Mouse (Mus musculus) myocyte (in vitro differentiated cells): ENCODE data around the gene Avpi1. TPM values are rescaled to one million over a fixed set of nuclear protein-coding genes. Genes with fewer than 3 reads are reported as not detected.

Source experiments
- H3K27me3 ChIP-seq: one replicate; pipeline ENCODE4 v1.6.1; 2011; ENCODE audit not compliant: control insufficient read depth, insufficient read depth, insufficient read length
- H3K36me3 ChIP-seq: one replicate; pipeline ENCODE4 v1.6.1; 2011; ENCODE audit not compliant: control insufficient read depth, insufficient read depth
- H3K4me2 ChIP-seq: one replicate; pipeline ENCODE4 v1.6.1; 2011; ENCODE audit warnings: low read depth, control low read depth
- H3K4me3 ChIP-seq: one replicate; pipeline ENCODE4 v1.5.1; 2011; ENCODE audit warnings: mild to moderate bottlenecking, control low read depth, moderate library complexity
- H3K79me2 ChIP-seq: one replicate; pipeline ENCODE4 v1.6.1; 2011; ENCODE audit not compliant: control insufficient read depth, insufficient read depth
- H3ac ChIP-seq: one replicate; pipeline ENCODE4 v1.6.1; 2011; ENCODE audit not compliant: control insufficient read depth, insufficient read length
- CEBPB ChIP-seq: IDR thresholded peaks from 2 replicates; pipeline ENCODE4 v1.6.1; 2011; ENCODE audit warnings: mild to moderate bottlenecking, moderate library complexity; ENCODE audit not compliant: poor library complexity, insufficient read depth, severe bottlenecking
- E2F4 ChIP-seq: IDR thresholded peaks from one replicate; pipeline ENCODE4 v1.6.1; 2011; ENCODE audit warnings: mild to moderate bottlenecking, control low read depth, moderate library complexity; ENCODE audit not compliant: insufficient read depth
- MAX ChIP-seq: IDR thresholded peaks from one replicate; pipeline ENCODE4 v1.6.1; 2011; ENCODE audit warnings: low read depth, mild to moderate bottlenecking, control low read depth
- MYOD1 ChIP-seq, 3 experiments: IDR thresholded peaks; one replicate each; pipeline ENCODE4 v1.6.1; 2011; ENCODE audit warnings: control low read depth in 2 of 3, low read depth in 2 of 3, mild to moderate bottlenecking in 2 of 3, moderate library complexity in 1 of 3; ENCODE audit not compliant: insufficient read length in 2 of 3, control insufficient read depth in 1 of 3
- MYOG ChIP-seq, 3 experiments: IDR thresholded peaks; one replicate each; pipeline ENCODE4 v1.6.1; 2011; ENCODE audit warnings: control low read depth in 2 of 3, low read depth in 2 of 3, mild to moderate bottlenecking in 2 of 3; ENCODE audit not compliant: insufficient read length in 2 of 3, control insufficient read depth in 1 of 3, insufficient read depth in 1 of 3
- POLR2A ChIP-seq: IDR thresholded peaks from one replicate; pipeline ENCODE4 v1.6.1; 2011; ENCODE audit warnings: low read depth, mild to moderate bottlenecking, control low read depth, moderate library complexity; ENCODE audit not compliant: insufficient read length
- POLR2AphosphoS2 ChIP-seq: IDR thresholded peaks from one replicate; pipeline ENCODE4 v1.6.1; 2011; ENCODE audit warnings: low read depth, control low read depth; ENCODE audit not compliant: insufficient read length
- REST ChIP-seq: IDR thresholded peaks from one replicate; pipeline ENCODE4 v1.6.1; 2011; ENCODE audit warnings: mild to moderate bottlenecking, control low read depth, moderate library complexity; ENCODE audit not compliant: insufficient read depth, insufficient read length
- SRF ChIP-seq: IDR thresholded peaks from one replicate; pipeline ENCODE4 v1.6.1; 2011; ENCODE audit warnings: low read depth; ENCODE audit not compliant: control insufficient read depth, insufficient read length
- TCF12 ChIP-seq: IDR thresholded peaks from one replicate; pipeline ENCODE4 v1.6.1; 2011; ENCODE audit warnings: mild to moderate bottlenecking, control low read depth; ENCODE audit not compliant: poor library complexity, insufficient read depth, severe bottlenecking
- TCF3 ChIP-seq: IDR thresholded peaks from one replicate; pipeline ENCODE4 v1.6.1; 2011; ENCODE audit warnings: low read depth, control low read depth; ENCODE audit not compliant: insufficient read length
- USF1 ChIP-seq: IDR thresholded peaks from one replicate; pipeline ENCODE4 v1.6.1; 2011; ENCODE audit warnings: low read depth, mild to moderate bottlenecking, control low read depth, moderate library complexity
- polyA plus RNA-seq: library from polyadenylated mRNA; unstranded; fragments of >200 nt; fragmentation: generic; extraction: Trizol; gene quantifications from one replicate; pipeline ENCODE4 v1.2.1, GENCODE M21; 2012; ENCODE audit warnings: missing spikeins

Avpi1 gene
- polyA plus RNA-seq, 1 experiment, result 128 TPM

DNA sequence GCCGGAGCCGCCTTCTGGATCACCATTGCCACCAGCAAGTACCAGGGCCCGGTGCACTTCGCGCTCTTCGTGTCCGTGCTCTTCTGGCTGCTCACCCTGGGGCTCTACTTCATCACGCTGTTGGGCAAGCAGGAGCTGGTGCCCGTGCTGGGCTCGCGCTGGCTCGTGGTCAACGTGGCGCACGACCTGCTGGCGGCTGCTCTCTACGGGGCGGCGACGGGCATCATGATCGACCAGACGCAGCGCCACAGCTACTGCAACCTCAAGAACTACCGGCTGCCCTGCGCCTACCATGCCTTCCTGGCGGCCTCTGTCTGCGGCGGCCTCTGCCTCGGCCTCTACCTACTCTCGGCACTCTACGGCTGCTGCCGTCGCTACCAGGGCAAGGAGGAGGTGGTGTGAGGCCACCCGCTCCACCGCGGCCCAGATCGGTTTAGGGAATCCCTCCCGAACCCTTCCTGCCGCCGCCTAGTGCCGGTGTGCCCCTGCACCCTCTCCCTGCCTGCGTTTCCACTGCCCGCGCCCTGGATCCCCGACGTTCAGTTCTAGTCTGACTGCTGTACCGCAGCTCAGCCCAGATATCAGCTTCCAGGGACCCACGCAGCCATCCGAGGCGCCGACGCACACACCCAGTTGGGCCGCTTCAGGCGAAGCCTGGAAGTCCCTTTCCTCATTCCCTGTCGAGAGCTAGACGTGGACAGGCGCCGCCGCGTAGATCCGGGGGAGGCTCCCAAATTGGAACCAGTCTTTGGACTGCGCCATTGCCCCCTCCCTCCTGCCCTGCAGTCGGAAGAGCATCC, 19.1 kb upstream of the Avpi1 start:
- TF ChIP-seq MYOG (IDR thresholded peaks at IDR 0.05; ENCODE audit: control insufficient read depth in 1 of 3, insufficient read depth in 1 of 3, insufficient read length in 2 of 3, low read depth in 2 of 3), result peak in 1 of 3 experiments; percentile 28
- no peak for TF ChIP-seq CEBPB
- no peak for TF ChIP-seq TCF12
- TF ChIP-seq MYOD1 (IDR thresholded peaks at IDR 0.05; ENCODE audit: control insufficient read depth in 1 of 3, insufficient read length in 2 of 3, low read depth in 2 of 3), result no peak
- TF ChIP-seq SRF, result no peak
- no peak for TF ChIP-seq E2F4
- TF ChIP-seq POLR2A, result peak; percentile 35
- no peak for TF ChIP-seq TCF3
- peak; percentile 33 for TF ChIP-seq POLR2AphosphoS2
- TF ChIP-seq REST, result no peak
- no peak for TF ChIP-seq MAX
- TF ChIP-seq USF1, result no peak
- H3K36me3 ChIP-seq, result peaks cover 3% of the 10 kb centered on the region
- H3K4me3 ChIP-seq, result peak overlapping the region; percentile 74
- peak overlapping the region; percentile 69 for H3ac ChIP-seq
- H3K27me3 ChIP-seq, result no peaks in the 10 kb centered on the region
- H3K4me2 ChIP-seq, result peak overlapping the region; percentile 89
- peaks cover 14% of the 10 kb centered on the region for H3K79me2 ChIP-seq

DNA sequence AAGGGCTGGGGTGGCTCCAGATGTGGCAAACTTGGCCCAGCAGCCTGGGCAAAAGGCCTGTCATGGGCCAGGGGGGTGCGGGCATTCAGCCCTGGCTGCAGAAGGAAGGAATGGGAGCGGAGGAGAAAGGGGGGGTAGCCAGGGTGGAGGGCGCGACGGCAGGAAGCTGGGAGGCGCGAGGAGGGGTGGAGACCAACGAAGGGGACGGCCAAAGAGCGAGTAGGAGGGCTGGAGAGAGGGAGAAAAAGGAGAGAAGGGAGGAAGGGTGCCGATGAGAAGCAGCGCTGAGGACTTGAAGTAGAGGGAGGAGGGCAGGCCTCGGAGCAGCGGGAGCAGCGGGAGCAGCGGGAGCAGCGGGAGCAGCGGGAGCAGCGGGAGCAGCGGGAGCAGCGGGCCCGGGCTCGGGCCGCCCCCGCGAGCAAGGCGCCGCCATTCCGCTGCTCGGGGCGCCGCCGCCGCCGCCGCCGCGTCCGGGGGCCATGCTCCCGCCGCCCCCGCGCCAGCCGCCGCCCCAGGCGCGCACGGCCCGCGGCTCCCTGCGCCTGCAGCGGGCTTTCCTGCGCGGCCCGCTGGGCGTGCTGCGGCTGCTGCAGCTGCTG, 18.4 kb upstream of the Avpi1 start, which contains the start of gene Marveld1:
Gene Marveld1, plus strand, starts transcription at position 231 of the 599 bp plus-strand sequence.
- H3K27me3 ChIP-seq, result no peaks in the 10 kb centered on the region
- H3ac ChIP-seq, result peak within 1 kb of the TSS; percentile 69
- TF ChIP-seq TCF12, result no peak
- TF ChIP-seq USF1, result no peak
- TF ChIP-seq MAX, result no peak
- peak in 2 of 3 experiments; percentile 37 to 59 for TF ChIP-seq MYOD1 (IDR thresholded peaks at IDR 0.05; ENCODE audit: control insufficient read depth in 1 of 3, insufficient read length in 2 of 3, low read depth in 2 of 3)
- no peak for TF ChIP-seq CEBPB
- no peak for TF ChIP-seq TCF3
- peak in 1 of 3 experiments; percentile 71 for TF ChIP-seq MYOG (IDR thresholded peaks at IDR 0.05; ENCODE audit: control insufficient read depth in 1 of 3, insufficient read depth in 1 of 3, insufficient read length in 2 of 3, low read depth in 2 of 3)
- TF ChIP-seq SRF, result no peak
- TF ChIP-seq POLR2AphosphoS2, result peak; percentile 72
- peak; percentile 85 for TF ChIP-seq POLR2A
- TF ChIP-seq REST, result no peak
- no peak for TF ChIP-seq E2F4
- peak within 1 kb of the TSS; percentile 74 for H3K4me3 ChIP-seq
- H3K79me2 ChIP-seq, result peaks cover 14% of the 10 kb centered on the region
- H3K4me2 ChIP-seq, result peak within 1 kb of the TSS; percentile 89
- H3K36me3 ChIP-seq, result peaks cover 3% of the 10 kb centered on the region

DNA sequence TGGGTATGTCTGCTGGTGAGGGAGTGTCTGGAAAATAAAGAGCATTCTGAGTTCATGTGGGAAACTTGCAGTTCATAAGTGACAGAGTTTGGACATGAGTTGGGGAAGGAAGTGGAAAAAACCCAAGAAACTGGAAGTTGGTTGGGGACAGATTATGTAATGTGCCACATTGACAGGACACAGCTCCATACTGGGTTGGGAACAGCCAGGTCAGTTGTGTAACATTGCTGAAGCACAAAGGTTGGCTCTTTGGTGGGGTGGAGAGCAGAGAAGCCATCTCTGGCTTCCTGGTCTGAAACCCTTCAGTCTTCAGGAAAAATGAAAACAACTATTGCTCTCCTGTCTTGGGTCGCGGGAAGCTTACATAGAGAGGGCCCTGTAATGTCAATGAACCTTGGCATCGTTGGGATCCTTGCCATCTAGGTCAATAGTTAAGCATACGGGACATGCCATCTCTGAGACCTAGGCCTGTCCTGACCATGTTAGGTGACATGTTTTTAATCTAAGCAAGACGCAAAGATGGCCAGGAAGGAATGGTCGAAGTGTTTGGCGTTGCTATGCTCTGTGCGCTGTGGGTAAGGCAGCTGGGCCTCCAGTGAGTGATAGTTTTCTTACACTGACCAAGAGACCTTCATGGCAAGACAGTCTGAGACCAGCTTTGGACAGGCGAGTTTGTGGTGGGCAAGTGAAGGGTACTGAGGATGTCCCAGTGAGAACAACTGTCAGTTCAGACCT, 17.6 kb upstream of the Avpi1 start:
- TF ChIP-seq TCF3, result no peak
- H3K4me3 ChIP-seq, result peak overlapping the region; percentile 74
- H3K27me3 ChIP-seq, result no peaks in the 10 kb centered on the region
- H3K4me2 ChIP-seq, result peak overlapping the region; percentile 55
- H3K79me2 ChIP-seq, result peaks cover 14% of the 10 kb centered on the region
- H3ac ChIP-seq, result no peak overlapping the region
- peaks cover under 1% of the 10 kb centered on the region for H3K36me3 ChIP-seq

DNA sequence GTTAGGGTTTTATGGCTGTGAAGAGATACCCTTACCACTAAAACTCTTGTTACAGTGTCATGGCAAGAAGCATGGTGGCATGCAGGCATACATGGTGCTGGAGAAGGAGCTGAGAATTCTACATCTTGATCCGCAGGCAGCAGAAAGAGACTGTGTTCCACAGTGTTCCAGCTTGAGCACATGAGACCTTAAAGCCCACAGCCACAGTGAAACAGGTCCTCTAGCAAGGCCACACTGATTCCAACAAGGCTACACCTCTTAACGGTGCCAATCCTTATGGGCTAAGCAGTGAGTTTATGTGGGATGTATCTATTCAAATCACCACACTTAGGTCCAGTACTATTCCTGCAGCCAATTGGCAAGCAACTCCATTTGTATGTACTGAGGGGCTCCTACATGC, 16.9 kb upstream of the Avpi1 start:
- no peaks in the 10 kb centered on the region for H3K27me3 ChIP-seq
- no peaks in the 10 kb centered on the region for H3K36me3 ChIP-seq
- H3K4me3 ChIP-seq, result no peak overlapping the region
- no peak overlapping the region for H3K4me2 ChIP-seq
- no peak for TF ChIP-seq REST
- TF ChIP-seq TCF3, result no peak
- TF ChIP-seq POLR2A, result no peak
- TF ChIP-seq MYOD1 (IDR thresholded peaks at IDR 0.05; ENCODE audit: control insufficient read depth in 1 of 3, insufficient read length in 2 of 3, low read depth in 2 of 3), result no peak
- TF ChIP-seq USF1, result no peak
- TF ChIP-seq SRF, result no peak
- TF ChIP-seq MAX, result no peak
- no peak for TF ChIP-seq E2F4
- no peak for TF ChIP-seq TCF12
- no peak for TF ChIP-seq MYOG (IDR thresholded peaks at IDR 0.05; ENCODE audit: control insufficient read depth in 1 of 3, insufficient read depth in 1 of 3, insufficient read length in 2 of 3, low read depth in 2 of 3)
- no peak overlapping the region for H3ac ChIP-seq
- H3K79me2 ChIP-seq, result peaks cover 14% of the 10 kb centered on the region
